Mouse (Mus musculus) MEL (cell line): ENCODE measurements around the gene Abca8b.

ENCODE experiments used
- CTCF ChIP-seq, 3 experiments: IDR thresholded peaks in 2 of 3; conservative IDR thresholded peaks in 1 of 3; 2 replicates each; pipeline ENCODE4 v1.5.1; 2011 to 2012; ENCODE audit warnings: low read length in 3 of 3, low read depth in 2 of 3, mild to moderate bottlenecking in 2 of 3, improper control_type of control experiment in 1 of 3, inconsistent platforms in 1 of 3, mixed read lengths in 1 of 3, moderate library complexity in 1 of 3; ENCODE audit not compliant: control insufficient read depth in 1 of 3, insufficient read depth in 1 of 3, poor library complexity in 1 of 3, severe bottlenecking in 1 of 3
- ELF1 ChIP-seq: IDR thresholded peaks from 2 replicates; pipeline ENCODE4 v1.6.1; 2014; ENCODE audit warnings: low read depth, mild to moderate bottlenecking, inconsistent platforms, low read length, improper control_type of control experiment, moderate library complexity
- RCOR1 ChIP-seq: IDR thresholded peaks from 2 replicates; pipeline ENCODE4 v1.6.1; 2012; ENCODE audit warnings: low read depth, mild to moderate bottlenecking, inconsistent platforms, low read length, improper control_type of control experiment
- TBP ChIP-seq: IDR thresholded peaks from 2 replicates; pipeline ENCODE4 v1.8.0; 2011; ENCODE audit warnings: low read depth, low read length, improper control_type of control experiment
- TCF12 ChIP-seq: IDR thresholded peaks from 2 replicates; pipeline ENCODE4 v1.6.1; 2014; ENCODE audit warnings: low read depth, mild to moderate bottlenecking, inconsistent platforms, low read length, improper control_type of control experiment, moderate library complexity

- TF ChIP-seq TCF12 (no peak), RCOR1 (no peak), CTCF (IDR thresholded peaks at IDR 0.05 in 2 of 3, conservative IDR thresholded peaks at IDR 0.05 in 1 of 3; ENCODE audit: control insufficient read depth in 1 of 3, insufficient read depth in 1 of 3, low read depth in 2 of 3, low read length in 3 of 3, poor library complexity in 1 of 3, severe bottlenecking in 1 of 3) (no peak), TBP (no peak), ELF1 (no peak)
These were observed 68.6 kb downstream of the Abca8b start for GRCm38 (mm10) chr11:109926718-109927680.
